Mouse (Mus musculus) fat pad, adult 2 months (tissue): Measurements from ENCODE around the gene Ndufa1.
A peak's percentile ranks its signal among the peaks of the same experiment; 100 is the strongest.
"Not testable (repeated sequence)": the region's sequence is repeated elsewhere in the genome, so short reads cannot be mapped to it uniquely, and the experiment has no call there.

Experiments
- DNase-seq: peaks from one replicate; pipeline ENCODE4 v3.0.0-alpha.2; 2011; ENCODE audit warnings: low read depth, low spot score; ENCODE audit errors: extremely low read depth

Ndufa1 gene

DNA sequence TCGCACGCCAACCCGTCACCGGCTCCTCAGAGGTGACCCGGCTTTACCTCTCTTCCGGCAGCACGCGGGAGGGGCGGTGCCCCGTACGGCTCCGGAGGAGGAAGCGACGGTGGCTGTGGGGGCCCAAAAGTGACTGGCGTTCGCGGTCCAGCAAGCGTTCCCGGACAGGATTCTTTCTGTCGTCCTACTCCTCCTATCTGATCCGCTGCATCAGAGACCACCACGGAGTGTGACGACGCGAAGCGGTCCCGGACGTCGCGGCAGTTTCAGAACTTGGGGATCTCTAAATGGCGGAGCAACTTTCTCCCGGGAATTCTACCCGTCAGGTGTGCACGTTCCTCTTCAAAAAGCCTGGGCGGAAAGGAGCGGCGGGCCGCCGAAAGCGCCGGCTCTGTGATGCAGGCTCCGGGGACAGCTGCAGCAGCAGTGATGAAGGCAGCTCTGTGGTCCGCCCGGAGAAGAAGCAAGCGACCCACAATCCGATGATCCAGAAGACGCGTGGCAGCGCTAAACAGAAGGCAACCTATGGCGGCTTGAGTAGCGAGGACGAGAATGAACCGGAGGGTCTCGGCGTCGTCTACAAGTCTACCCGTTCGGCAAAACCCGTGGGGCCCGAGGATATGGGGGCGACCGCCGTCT, at the start of gene Ndufa1, which contains the start of gene Rnf113a1:
Gene Ndufa1 (minus strand): TSS at position 59 of the 639 bp plus-strand sequence.
Gene Rnf113a1 (plus strand): TSS at position 141 of the 639 bp plus-strand sequence.
- no peak for DNase-seq

DNA sequence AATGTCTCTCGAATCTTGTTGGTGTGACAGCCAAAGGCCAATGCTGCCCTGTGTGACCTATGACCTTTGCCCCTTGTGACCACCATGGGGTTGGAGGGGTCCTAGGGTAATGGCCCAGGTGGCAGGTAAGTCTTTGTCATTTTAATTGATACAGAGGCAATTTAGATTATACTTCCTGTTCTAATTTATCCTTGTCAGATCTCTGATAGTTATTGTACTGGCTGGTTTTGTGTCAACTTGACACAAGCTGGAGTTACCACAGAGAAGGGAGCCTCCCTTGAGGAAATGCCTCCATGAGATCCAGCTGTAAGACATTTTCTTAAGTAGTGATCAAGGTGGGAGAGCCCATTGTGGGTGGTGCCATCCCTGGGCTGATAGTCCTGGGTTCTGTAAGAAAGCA, 31.2 kb upstream of the Ndufa1 start, which contains the start of gene Rhox1:
Gene Rhox1 (minus strand): TSS at position 101 of the 400 bp plus-strand sequence.
- DNase-seq: not testable (repeated sequence)

DNA sequence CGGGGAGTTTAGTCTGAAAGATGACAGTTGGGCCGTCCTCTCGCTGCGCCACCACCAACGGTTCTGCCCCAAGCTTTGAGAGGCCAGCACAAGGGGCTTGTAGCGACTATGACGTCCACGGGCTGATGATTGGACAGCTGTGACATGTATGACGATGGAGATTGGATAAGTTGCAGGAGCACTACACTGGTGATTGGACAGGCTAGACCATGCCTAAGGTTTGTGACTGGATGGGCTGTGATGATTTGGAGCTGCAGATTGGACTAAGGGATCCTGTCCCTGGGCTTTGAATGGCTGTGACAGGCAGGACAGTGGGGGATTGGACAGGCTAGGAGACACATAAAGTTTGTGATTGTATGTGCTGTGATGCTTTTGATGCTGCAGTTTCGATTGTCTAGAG, 20.0 kb upstream of the Ndufa1 start, which contains the start of gene Gm9:
Gene Gm9 (minus strand): TSS at position 101 of the 400 bp plus-strand sequence.
- DNase-seq: no peak

DNA sequence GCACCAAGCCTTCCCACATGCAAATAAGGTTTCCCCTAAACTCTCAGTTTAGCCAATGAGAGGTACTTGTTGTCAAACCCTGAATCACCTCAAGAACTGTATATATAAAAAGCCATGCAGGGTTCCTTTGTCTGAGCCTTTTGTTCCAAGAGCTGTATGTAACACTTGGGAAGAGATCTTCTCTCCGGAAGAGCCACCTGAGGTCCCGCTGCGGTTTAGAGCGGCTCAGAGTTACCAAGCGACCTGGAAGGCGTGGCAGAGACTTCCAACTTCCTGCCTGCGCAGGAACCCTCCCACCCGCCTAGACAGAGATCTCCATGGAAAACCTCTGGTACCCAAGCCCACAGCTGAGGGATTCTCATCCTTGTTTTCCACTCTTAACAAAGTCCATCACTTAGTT, 7.7 kb upstream of the Ndufa1 start:
- DNase-seq: no peak

DNA sequence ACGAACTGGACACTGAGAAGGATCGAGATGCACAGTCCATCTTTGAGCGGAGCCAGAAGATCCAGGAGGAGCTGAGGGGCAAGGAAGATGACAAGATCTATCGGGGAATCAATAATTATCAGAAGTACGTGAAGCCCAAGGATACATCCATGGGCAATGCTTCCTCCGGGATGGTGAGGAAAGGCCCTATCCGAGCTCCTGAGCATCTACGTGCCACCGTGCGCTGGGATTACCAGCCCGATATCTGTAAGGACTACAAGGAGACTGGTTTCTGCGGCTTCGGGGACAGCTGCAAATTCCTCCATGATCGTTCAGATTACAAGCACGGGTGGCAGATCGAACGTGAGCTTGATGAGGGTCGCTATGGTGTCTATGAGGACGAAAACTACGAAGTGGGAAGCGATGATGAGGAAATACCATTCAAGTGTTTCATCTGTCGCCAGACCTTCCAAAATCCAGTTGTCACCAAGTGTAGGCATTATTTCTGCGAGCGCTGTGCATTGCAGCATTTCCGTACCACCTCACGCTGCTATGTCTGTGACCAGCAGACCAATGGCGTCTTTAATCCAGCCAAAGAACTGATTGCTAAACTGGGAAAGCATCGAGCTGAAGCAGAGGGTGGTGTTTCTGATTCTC, 899 bp upstream of the Ndufa1 start:
- no peak for DNase-seq

DNA sequence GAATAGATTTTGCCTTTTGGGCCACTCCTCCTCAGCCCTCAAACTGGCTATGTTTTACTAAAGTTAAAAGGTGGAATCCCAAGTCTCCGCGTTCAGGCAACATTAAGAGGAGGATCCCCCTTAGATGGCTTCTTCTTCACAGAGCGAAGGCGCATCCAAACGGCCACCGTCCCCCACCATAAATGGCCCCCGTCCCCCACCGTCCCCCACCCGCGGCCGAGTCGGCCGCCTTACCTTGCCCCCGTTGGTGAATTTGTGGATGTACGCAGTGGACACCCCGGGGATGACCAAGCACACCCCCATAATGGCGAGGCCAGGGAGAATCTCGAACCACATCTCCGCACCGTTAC, 233 bp downstream of the Ndufa1 start:
- DNase-seq: no peak

DNA sequence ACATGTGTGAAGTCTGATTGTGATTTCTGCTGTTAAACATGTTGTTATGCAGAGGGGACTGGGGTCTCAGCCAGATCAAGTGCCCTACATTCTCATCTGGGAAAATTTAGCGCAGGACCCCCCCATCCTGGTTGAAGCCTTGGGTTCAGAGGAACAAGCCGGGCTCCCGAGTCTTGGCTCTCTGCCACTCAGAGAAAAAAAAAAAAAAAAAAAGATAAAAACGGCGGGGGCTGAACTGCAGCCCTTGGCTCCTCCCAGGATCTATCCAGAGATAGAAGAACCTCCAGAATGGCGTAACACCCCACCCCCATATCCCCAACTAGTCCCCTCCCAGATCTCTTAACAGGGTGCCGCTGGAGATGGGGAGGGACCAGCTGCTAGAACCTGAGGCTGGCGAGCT, 6.6 kb downstream of the Ndufa1 start:
- not testable (repeated sequence) for DNase-seq

DNA sequence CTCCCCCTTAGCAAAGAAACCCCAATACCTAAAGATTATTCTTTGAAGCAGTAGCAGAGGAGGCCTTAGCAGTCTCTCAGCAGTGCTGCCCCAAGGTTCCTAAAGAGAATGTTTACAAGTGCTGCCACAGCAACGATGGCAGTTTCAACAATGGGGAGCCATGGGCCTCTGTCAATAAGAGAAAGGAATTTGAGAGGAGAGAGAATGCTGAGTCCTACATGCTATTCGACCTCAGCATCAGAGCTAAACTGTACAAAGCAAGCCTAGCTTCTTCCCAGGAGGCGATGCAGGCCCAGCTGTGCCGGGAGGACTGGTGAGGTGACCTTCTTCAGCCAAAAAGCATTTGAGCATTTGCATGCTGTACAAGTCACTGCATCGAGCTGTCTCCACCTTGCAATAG, 22.2 kb downstream of the Ndufa1 start, which contains the start of gene Akap14:
Gene Akap14 (minus strand): TSS at position 101 of the 400 bp plus-strand sequence.
- DNase-seq: no peak

DNA sequence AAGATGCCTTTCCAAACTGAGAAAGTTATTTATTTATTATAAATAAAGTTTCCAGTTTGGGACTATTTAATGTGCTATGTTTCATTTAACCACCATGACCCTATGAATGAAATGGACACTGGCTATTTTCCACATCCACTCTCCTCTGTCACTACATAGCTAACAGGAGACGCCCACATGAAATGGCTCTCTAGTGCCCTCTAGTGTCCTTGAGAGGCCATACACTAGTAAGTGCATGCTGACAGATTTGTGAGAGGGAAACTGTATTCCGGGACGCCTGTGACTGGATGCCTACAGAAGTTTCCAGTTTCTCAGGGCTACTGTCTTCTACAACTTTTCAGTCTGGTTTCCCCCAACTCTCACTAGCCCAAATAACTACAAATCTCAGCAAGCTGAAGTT, 23.9 kb downstream of the Ndufa1 start:
- no peak for DNase-seq

DNA sequence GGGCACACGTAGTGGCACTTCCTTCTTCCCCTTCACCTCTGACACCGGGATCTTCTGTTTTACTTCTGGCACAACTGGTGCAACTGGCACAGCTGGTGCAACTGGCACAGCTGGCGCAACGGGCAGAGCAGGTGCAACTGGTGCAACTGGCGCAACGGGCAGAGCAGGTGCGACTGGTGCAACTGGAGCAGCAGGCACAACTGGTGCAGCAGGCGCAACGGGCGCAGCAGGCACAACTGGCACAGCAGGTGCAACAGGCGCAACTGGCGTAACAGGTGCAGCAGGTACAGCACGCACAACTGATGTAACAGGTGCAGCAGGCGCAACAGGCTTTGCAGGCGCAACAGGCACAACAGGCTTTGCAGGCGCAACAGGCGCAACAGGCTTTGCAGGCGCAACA, 27.8 kb downstream of the Ndufa1 start:
- peak; percentile 28 for DNase-seq

DNA sequence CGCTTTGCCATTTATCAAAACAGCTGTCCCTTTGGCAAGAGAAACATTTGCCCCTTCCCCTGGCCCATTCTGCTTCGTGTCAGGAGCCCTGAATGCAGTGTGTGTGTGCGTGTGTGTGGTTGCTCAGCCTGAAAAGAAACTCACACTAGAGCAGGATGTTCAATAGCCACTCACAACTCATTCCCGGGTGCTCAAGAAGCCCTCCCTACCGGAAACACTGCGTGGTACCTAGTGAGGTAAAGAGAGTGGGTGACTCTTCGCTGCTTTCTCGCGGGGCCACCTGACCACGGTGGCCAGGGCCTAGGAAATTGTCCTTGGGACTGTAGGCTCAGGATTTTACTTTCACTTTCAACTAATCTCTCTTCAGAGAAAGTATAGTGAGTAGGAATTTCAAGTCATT, 29.8 kb downstream of the Ndufa1 start:
- no peak for DNase-seq

DNA sequence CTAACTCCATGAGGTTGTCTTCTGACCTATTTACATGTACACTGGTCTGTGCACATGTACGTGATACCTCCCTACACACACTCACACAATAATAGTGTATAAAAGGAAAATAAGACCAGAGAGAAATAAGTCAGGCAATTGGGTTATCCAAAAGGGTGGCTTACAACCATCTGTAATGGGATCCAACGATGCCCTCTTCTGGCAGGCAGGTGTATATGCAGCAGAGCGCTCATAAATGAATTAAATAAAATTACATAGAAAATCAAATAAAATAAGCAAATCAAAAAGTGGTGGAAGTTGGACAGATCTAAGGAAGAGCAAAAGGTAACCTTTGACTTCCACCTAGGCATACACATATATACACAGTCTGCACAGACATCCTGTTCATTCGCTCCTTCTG, 33.1 kb downstream of the Ndufa1 start:
- no peak for DNase-seq

DNA sequence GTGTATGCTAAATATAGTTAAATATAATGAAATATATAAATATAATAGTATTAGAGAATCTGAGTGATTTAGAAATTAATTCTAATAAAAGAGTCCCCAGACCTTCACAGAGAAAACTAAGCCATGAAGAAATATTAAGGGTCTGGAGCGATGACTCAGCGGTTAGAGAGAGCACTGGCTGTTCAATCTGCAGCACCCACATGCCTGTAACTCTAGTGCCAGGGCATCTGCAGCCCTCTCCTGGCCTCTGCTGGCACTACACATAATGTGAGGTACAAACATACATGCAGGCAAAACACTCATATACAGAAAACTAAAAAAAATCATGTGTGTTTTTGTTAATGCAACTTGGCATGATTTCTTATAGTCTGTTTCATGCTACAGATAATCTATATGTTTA, 46.0 kb downstream of the Ndufa1 start:
- no peak for DNase-seq

DNA sequence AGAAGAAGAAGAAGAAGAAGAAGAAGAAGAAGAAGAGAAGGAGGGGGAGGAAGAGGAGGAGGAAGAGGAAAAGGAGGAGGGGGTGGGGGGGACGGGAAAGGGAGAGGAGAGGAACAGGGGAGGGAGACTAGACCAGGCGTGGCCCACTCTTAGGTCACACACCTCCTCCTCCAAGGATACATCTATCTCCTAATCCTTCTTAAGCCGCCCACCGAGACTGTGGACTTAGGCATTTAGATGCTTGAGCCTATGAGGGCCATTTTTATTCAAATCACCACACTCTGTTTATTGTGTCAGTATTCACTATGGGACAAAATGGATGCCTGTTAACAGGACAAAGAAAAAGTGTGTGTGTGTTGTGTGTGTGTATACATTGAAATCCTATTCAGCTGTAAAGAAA, 46.5 kb downstream of the Ndufa1 start:
- DNase-seq: not testable (repeated sequence)

DNA sequence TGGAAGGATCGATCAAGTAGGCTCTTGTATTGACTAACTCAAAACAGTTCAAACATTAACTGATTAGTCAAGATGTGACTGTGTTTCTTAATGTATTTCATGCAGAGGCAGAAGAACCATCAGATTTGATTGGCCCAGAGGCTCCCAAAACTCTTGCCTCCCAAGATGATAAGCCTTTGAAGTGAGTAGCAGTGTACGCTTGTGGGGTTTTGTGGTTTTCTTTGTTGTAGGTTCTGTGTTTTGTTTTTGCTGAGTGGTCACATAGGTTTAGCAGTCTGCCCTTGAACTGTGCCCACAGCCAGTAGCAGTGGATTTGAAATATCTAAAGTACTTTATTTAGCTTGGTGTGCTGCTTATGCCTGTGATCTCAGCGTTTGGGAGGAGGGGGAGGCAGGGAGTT, 49.2 kb downstream of the Ndufa1 start:
- DNase-seq: no peak
